Mouse (Mus musculus) lung, postnatal 0 days (tissue): ENCODE results near the gene Fbn1.

ENCODE experiments used
- CTCF ChIP-seq: IDR thresholded peaks from 2 replicates; pipeline ENCODE4 v1.5.1; 2016; ENCODE audit warnings: antibody characterized with exemption, mild to moderate bottlenecking
- EP300 ChIP-seq: IDR thresholded peaks from 2 replicates; pipeline ENCODE4 v1.6.1; 2016; ENCODE audit warnings: antibody characterized with exemption, mild to moderate bottlenecking, control low read depth

- TF ChIP-seq CTCF (no peak), EP300 (0 out of 2 replicates have a peak, but pooled peaks have one; percentile 16)
Observed at GRCm38 (mm10) chr2:125448881-125449280, 58.9 kb downstream of the Fbn1 start.
